ENCODE assay signal across 9 mouse cellular contexts in the genomic region with DNA sequence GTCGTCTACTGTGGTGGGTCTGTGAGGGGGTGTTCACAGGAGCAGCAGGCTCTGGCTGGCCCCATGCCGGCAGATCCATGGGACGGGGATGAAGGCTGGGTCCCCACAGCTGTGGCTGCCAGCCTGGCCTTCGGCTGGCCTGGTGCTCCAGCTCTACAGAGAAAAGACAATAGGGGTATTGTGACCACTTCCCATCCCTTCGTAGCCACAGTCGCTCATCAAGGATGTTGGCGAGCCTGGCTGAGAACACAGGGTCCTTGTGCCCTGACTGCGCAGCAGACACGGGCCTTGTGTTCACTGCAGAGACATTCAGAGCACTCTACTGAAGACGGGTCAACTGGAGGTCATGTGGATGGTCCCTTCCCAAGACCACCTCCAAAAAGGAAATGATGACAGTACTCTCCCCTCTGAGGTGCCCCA.
DNase-seq lines count a peak whose midpoint lies in the region; ATAC-seq and TF ChIP-seq lines count a peak whose summit lies in the region.
"Had no signal": no experiment of that assay in that cellular context is flagged by ENCODE, and none has a peak within 500 bp of the region (broad histone marks: within the 10 kb centered on the region; RNA-seq: fewer than 3 reads in every experiment).

No protein-coding gene starts in this region.

- TF ChIP-seq POLR2A in myocyte (IDR thresholded peaks at IDR 0.05; ENCODE audit: insufficient read length, low read depth) = no peak

- peaks cover 7% of the 10 kb centered on the region; the same call in 1 of the 2 replicates for H3K27me3 ChIP-seq in heart, embryonic 13.5 days (replicated peaks)
- H3K27me3 ChIP-seq in heart, embryonic 10.5 days (ENCODE audit: insufficient read depth, poor library complexity, severe bottlenecking) = peaks cover 24% of the 10 kb centered on the region; the same call in 1 of the 2 replicates
- H3K27me3 ChIP-seq in hindbrain, embryonic 12.5 days = no peaks in the 10 kb centered on the region
- H3K27me3 ChIP-seq in myocyte (ENCODE audit: control insufficient read depth, insufficient read depth, insufficient read length) = no peaks in the 10 kb centered on the region
- H3K27me3 ChIP-seq: liver, embryonic 13.5 days had no signal

- ATAC-seq in heart, embryonic 13.5 days (ENCODE audit: extremely low read depth, insufficient number of reproducible peaks, low FRiP score, low TSS enrichment) = no peak
- peak; percentile 61; the same call in 1 of the 2 replicates for ATAC-seq in hindbrain, embryonic 12.5 days (ENCODE audit: low FRiP score)

- H3K79me2 ChIP-seq in myocyte (ENCODE audit: control insufficient read depth, insufficient read depth) = no peaks in the 10 kb centered on the region

- 0 out of 2 replicates have a peak overlapping the region, but pooled peaks have one; percentile 28 for H3K27ac ChIP-seq in heart, embryonic 13.5 days (replicated peaks)
- H3K27ac ChIP-seq in heart, embryonic 10.5 days = no peak overlapping the region
- no peak overlapping the region; the same call in 1 of the 2 replicates for H3K27ac ChIP-seq in hindbrain, embryonic 12.5 days
- H3K27ac ChIP-seq: liver, embryonic 13.5 days had no signal

- no peak overlapping the region for H3K4me3 ChIP-seq in heart, embryonic 13.5 days
- no peak overlapping the region for H3K4me3 ChIP-seq in heart, embryonic 10.5 days
- H3K4me3 ChIP-seq in hindbrain, embryonic 12.5 days = no peak overlapping the region
- no peak overlapping the region for H3K4me3 ChIP-seq in myocyte
- H3K4me3 ChIP-seq: liver, embryonic 13.5 days had no signal

- peaks cover 8% of the 10 kb centered on the region for H3K4me1 ChIP-seq in heart, embryonic 13.5 days
- H3K4me1 ChIP-seq in heart, embryonic 10.5 days = peaks cover 8% of the 10 kb centered on the region; the same call in 1 of the 2 replicates
- peaks cover 9% of the 10 kb centered on the region for H3K4me1 ChIP-seq in hindbrain, embryonic 12.5 days
- H3K4me1 ChIP-seq: liver, embryonic 13.5 days had no signal

- no peak for DNase-seq in heart, embryonic 10.5 days (ENCODE audit: low spot score)
- peak; percentile 54 to 72 for DNase-seq in cerebellum, postnatal 10 days
- DNase-seq in urinary bladder, postnatal 25 days (ENCODE audit: low spot score) = no peak
- no peak for DNase-seq in urinary bladder, adult 18-20 months (ENCODE audit: low spot score in 2 of 2)
- no peak for DNase-seq in liver
- DNase-seq: liver, embryonic 13.5 days had no signal

- no peaks in the 10 kb centered on the region for H3K9me3 ChIP-seq in heart, embryonic 13.5 days
- H3K9me3 ChIP-seq in heart, embryonic 10.5 days = no peaks in the 10 kb centered on the region
- H3K9me3 ChIP-seq in hindbrain, embryonic 12.5 days (replicated peaks) = no peaks in the 10 kb centered on the region
- H3K9me3 ChIP-seq: liver, embryonic 13.5 days had no signal

- 64% methylated on average over 10 of the region's 10 CpGs for WGBS in heart, embryonic 13.5 days
- 67% methylated on average over 10 of the region's 10 CpGs for WGBS in heart, embryonic 10.5 days
- WGBS in hindbrain, embryonic 12.5 days = 50% methylated on average over 10 of the region's 10 CpGs

- no peak overlapping the region for H3ac ChIP-seq in myocyte (ENCODE audit: control insufficient read depth, insufficient read length)

- H3K4me2 ChIP-seq in heart, embryonic 13.5 days = no peak overlapping the region
- no peak overlapping the region for H3K4me2 ChIP-seq in hindbrain, embryonic 12.5 days (replicated peaks)
- H3K4me2 ChIP-seq in myocyte (ENCODE audit: low read depth) = peak overlapping the region; percentile 21
- H3K4me2 ChIP-seq: liver, embryonic 13.5 days had no signal

- H3K36me3 ChIP-seq in heart, embryonic 13.5 days = no peaks in the 10 kb centered on the region
- no peaks in the 10 kb centered on the region for H3K36me3 ChIP-seq in heart, embryonic 10.5 days
- no peaks in the 10 kb centered on the region for H3K36me3 ChIP-seq in hindbrain, embryonic 12.5 days
- H3K36me3 ChIP-seq in myocyte (ENCODE audit: control insufficient read depth, insufficient read depth) = no peaks in the 10 kb centered on the region
- H3K36me3 ChIP-seq: liver, embryonic 13.5 days had no signal

- H3K9ac ChIP-seq in heart, embryonic 13.5 days = no peak overlapping the region
- H3K9ac ChIP-seq in hindbrain, embryonic 12.5 days = no peak overlapping the region
- H3K9ac ChIP-seq: liver, embryonic 13.5 days had no signal

TF ChIP-seq in myocyte, 11 proteins besides CTCF, POLR2A, EP300 and RAD21:
- TF ChIP-seq TCF3 (IDR thresholded peaks at IDR 0.05; ENCODE audit: insufficient read length, low read depth) (peak; percentile 33), MYOG (IDR thresholded peaks at IDR 0.05; ENCODE audit: control insufficient read depth in 1 of 3, insufficient read depth in 1 of 3, insufficient read length in 2 of 3, low read depth in 2 of 3) (peak in 2 of 3 experiments; percentile 78 to 85), POLR2AphosphoS2 (IDR thresholded peaks at IDR 0.05; ENCODE audit: insufficient read length, low read depth) (no peak), MYOD1 (IDR thresholded peaks at IDR 0.05; ENCODE audit: control insufficient read depth in 1 of 3, insufficient read length in 2 of 3, low read depth in 2 of 3) (peak in 2 of 3 experiments; percentile 77 to 88), SRF (IDR thresholded peaks at IDR 0.05; ENCODE audit: control insufficient read depth, insufficient read length, low read depth) (no peak), USF1 (IDR thresholded peaks at IDR 0.05; ENCODE audit: low read depth) (no peak)

Comparison
In these comparisons a context has a peak if more than half of its experiments do, and no peak if none do; other contexts are left out.
1. DNase-seq: peak in cerebellum, postnatal 10 days (2 of 2); none in heart, embryonic 10.5 days (single experiment), urinary bladder, postnatal 25 days (single experiment), urinary bladder, adult 18-20 months (0 of 2) and liver (single experiment).